Mouse (Mus musculus) stomach, embryonic 14.5 days (tissue): ENCODE measurements around the gene Nat8f6. TPM values are rescaled to one million over a fixed set of nuclear protein-coding genes. Genes with fewer than 3 reads are reported as not detected.
"Not testable (repeated sequence)": the region's sequence is repeated elsewhere in the genome, so short reads cannot be mapped to it uniquely, and the experiment has no call there.

Experiments used
- ATAC-seq: fragments of 200-750 bp; cut with Nextera tagmentation; 2 replicates; pipeline ENCODE4 v1.8.0; 2017; ENCODE audit warnings: low read depth, moderate TSS enrichment; ENCODE audit not compliant: insufficient number of reproducible peaks, insufficient read depth, low FRiP score
- H3K27ac ChIP-seq: fragments of 300-500 bp; sonication (generic); 2 replicates; pipeline ENCODE4 v1.5.1; 2014; ENCODE audit warnings: mild to moderate bottlenecking, low read length, moderate library complexity, mixed read lengths
- H3K27me3 ChIP-seq: fragments of 300-500 bp; sonication (generic); 2 replicates; pipeline ENCODE4 v1.6.1; 2014; ENCODE audit warnings: low read length, control low read depth, mixed read lengths; ENCODE audit not compliant: control insufficient read depth, insufficient read depth
- H3K36me3 ChIP-seq: fragments of 300-500 bp; sonication (generic); 2 replicates; pipeline ENCODE4 v1.6.1; 2014; ENCODE audit warnings: mild to moderate bottlenecking, control low read depth, low read length, moderate library complexity, mixed read lengths; ENCODE audit not compliant: control insufficient read depth, insufficient read depth
- H3K4me1 ChIP-seq: fragments of 300-500 bp; sonication (generic); 2 replicates; pipeline ENCODE4 v1.6.1; 2014; ENCODE audit warnings: low read length, control low read depth, mixed read lengths; ENCODE audit not compliant: control insufficient read depth, insufficient read depth
- H3K4me2 ChIP-seq: fragments of 300-500 bp; sonication (generic); replicated peaks from 2 replicates; pipeline ENCODE4 v1.6.1; 2014; ENCODE audit warnings: low read depth, low read length, control low read depth
- H3K4me3 ChIP-seq: fragments of 300-500 bp; sonication (generic); 2 replicates; pipeline ENCODE4 v1.5.1; 2014; ENCODE audit warnings: low read depth, low read length, control low read depth
- H3K9ac ChIP-seq: fragments of 300-500 bp; sonication (generic); replicated peaks from 2 replicates; pipeline ENCODE4 v1.6.1; 2014; ENCODE audit warnings: low read depth, mild to moderate bottlenecking, control low read depth, low read length, moderate library complexity, mixed read lengths
- H3K9me3 ChIP-seq: fragments of 300-500 bp; sonication (generic); 2 replicates; pipeline ENCODE4 v1.6.1; 2016; ENCODE audit warnings: low read depth, low read length, control low read depth; ENCODE audit not compliant: control insufficient read depth
- WGBS: fragments of 180-500 bp; shearing (Covaris S2); extraction: QIAGEN DNeasy Blood & Tissue Kit; methylation state at CpG from one replicate; pipeline ENCODE4 v1.1.7; 2014; 5-methylcytosine and 5-hydroxymethylcytosine counted together
- polyA plus RNA-seq: library from polyadenylated mRNA; unstranded; fragments of >200 nt; fragmentation: Nextera tagmentation; extraction: Ambion mirVana; gene quantifications from 2 replicates; pipeline ENCODE4 v1.2.1, GENCODE M21; 2014

The Nat8f6 gene
- polyA plus RNA-seq, 1 experiment from 2014 or later, result not detected

DNA sequence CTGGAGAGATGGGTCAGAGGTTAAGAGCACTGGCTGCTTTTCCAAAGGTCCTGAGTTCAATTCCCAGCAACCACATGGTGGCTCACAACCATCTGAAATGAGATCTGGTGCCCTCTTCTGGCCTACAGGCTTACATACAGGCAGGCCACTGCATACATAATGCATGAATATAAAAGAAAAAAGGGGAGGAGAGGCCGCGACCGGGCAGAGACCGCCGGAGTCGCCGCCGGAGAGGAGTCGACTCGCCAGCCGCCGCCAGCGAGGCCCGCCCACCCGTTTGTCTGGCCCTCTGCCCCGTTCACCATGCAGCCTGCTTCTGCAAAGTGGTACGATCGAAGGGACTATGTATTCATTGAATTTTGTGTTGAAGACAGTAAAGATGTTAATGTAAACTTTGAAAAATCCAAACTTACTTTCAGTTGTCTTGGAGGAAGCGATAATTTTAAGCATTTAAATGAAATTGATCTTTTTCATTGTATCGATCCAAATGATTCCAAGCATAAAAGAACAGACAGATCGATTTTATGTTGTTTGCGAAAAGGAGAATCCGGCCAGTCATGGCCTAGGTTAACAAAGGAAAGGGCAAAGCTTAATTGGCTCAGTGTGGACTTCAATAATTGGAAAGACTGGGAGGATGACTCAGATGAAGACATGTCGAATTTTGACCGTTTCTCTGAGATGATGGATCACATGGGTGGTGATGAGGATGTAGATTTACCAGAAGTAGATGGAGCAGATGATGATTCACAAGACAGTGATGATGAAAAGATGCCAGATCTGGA, 23.1 kb upstream of the Nat8f6 start:
- H3K4me2 ChIP-seq, H3K36me3 ChIP-seq, H3K4me1 ChIP-seq, H3K27me3 ChIP-seq, H3K27ac ChIP-seq, H3K9me3 ChIP-seq, H3K9ac ChIP-seq, H3K4me3 ChIP-seq, ATAC-seq: not testable (repeated sequence)
- WGBS, result 75% methylated on average over 25 of the region's 25 CpGs

GRCm38 (mm10) chr6:85839982-85840381, 19.2 kb upstream of the Nat8f6 start:
- H3K9me3 ChIP-seq, result no peaks in the 10 kb centered on the region
- H3K4me3 ChIP-seq, result no peak overlapping the region
- ATAC-seq, result no peak
- 51% methylated on average over 4 of the region's 4 CpGs for WGBS
- no peaks in the 10 kb centered on the region for H3K4me1 ChIP-seq
- no peak overlapping the region for H3K4me2 ChIP-seq
- H3K27me3 ChIP-seq, result no peaks in the 10 kb centered on the region
- H3K36me3 ChIP-seq, result no peaks in the 10 kb centered on the region
- no peak overlapping the region for H3K9ac ChIP-seq
- H3K27ac ChIP-seq, result no peak overlapping the region

- Histone ChIP-seq H3K27me3 (no peaks in the 10 kb centered on the region), H3K9me3 (no peaks in the 10 kb centered on the region), H3K36me3 (no peaks in the 10 kb centered on the region), H3K9ac (no peak overlapping the region), H3K4me2 (no peak overlapping the region), H3K4me1 (no peaks in the 10 kb centered on the region), H3K27ac (no peak overlapping the region), H3K4me3 (no peak overlapping the region)
- ATAC-seq, result no peak
- WGBS, result 64% methylated on average over 8 of the region's 8 CpGs
Observed at GRCm38 (mm10) chr6:85838674-85839073, 17.9 kb upstream of the Nat8f6 start.

DNA sequence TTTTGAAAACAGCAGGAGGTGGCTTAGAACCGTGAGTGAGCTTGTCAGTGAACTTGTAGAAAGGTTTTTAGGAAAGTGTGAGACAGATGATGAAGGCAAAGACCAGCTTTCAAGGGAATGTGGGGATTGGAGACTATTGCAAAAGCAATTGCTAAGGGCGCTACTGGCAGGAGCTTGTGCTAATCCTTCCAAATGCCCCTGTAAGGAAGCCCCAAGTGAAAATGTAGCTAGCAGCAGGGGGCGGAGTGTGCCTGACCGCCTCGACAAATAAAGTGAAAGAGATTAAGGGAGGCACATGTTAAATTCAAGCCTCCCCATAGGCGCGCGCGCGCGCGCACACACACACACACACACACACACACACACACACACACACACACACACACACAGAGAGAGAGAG, 16.6 kb upstream of the Nat8f6 start:
- peak; percentile 83 for ATAC-seq
- WGBS, result 11% methylated on average over 12 of the region's 12 CpGs
- H3K27me3 ChIP-seq, H3K36me3 ChIP-seq, H3K27ac ChIP-seq, H3K4me2 ChIP-seq, H3K4me1 ChIP-seq, H3K9me3 ChIP-seq, H3K9ac ChIP-seq, H3K4me3 ChIP-seq: not testable (repeated sequence)

DNA sequence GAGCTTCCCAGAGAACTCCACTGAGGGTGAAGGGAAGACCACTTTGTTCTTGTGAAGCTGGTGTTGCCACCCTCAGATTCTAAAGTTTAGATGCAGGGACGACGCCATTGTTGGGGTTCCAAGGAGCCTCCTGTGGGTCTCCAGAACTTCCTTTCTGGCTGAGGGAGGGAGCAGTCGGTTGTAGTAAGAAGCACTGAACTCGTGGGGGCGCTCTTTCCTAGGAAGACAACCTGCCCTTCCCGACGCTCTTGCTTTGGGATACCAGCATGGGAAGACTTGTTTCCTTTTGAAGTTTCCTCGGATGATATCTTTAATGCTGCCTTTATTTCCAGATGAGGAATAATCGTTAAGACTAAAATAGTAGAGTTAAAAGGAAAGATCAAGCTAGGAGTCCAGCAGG, 16.1 kb upstream of the Nat8f6 start:
- WGBS, result 17% methylated on average over 8 of the region's 9 CpGs
- ATAC-seq, H3K36me3 ChIP-seq, H3K27me3 ChIP-seq, H3K9me3 ChIP-seq, H3K27ac ChIP-seq, H3K4me3 ChIP-seq, H3K9ac ChIP-seq, H3K4me1 ChIP-seq, H3K4me2 ChIP-seq: not testable (repeated sequence)

- not testable (repeated sequence) for H3K4me2 ChIP-seq, H3K4me3 ChIP-seq, H3K4me1 ChIP-seq, H3K9ac ChIP-seq, H3K27ac ChIP-seq, H3K27me3 ChIP-seq, H3K36me3 ChIP-seq, H3K9me3 ChIP-seq, ATAC-seq
- WGBS, result 89% methylated on average over 5 of the region's 5 CpGs
Observed at GRCm38 (mm10) chr6:85836098-85836497, 15.3 kb upstream of the Nat8f6 start.

GRCm38 (mm10) chr6:85835104-85835503, 14.3 kb upstream of the Nat8f6 start:
- not testable (repeated sequence) for H3K9me3 ChIP-seq, H3K4me3 ChIP-seq, H3K27ac ChIP-seq, H3K36me3 ChIP-seq, H3K4me1 ChIP-seq, H3K27me3 ChIP-seq, H3K9ac ChIP-seq, ATAC-seq, H3K4me2 ChIP-seq
- WGBS, result 57% methylated on average over 1 of the region's 2 CpGs

GRCm38 (mm10) chr6:85834504-85835100, 13.8 kb upstream of the Nat8f6 start:
- not testable (repeated sequence) for H3K4me2 ChIP-seq, ATAC-seq, H3K9ac ChIP-seq

More at GRCm38 (mm10) chr6:85834504-85835100, 13.8 kb upstream of the Nat8f6 start:
- H3K27me3 ChIP-seq, H3K9me3 ChIP-seq, H3K36me3 ChIP-seq, H3K4me1 ChIP-seq, H3K4me3 ChIP-seq, H3K27ac ChIP-seq: not testable (repeated sequence)
